In genomic region chr7:16213986-16214385, GRCm38 (mm10) we compare ENCODE assay signal across 25 mouse cellular contexts. TPM values are rescaled to one million over a fixed set of nuclear protein-coding genes. Genes with fewer than 3 reads are reported as not detected.
"Had no signal": no experiment of that assay in that cellular context is flagged by ENCODE, and none has a peak within 500 bp of the region (broad histone marks: within the 10 kb centered on the region; RNA-seq: fewer than 3 reads in every experiment).

No protein-coding gene starts in this region.

- H3K4me3 ChIP-seq: heart, adult 2 months; heart, embryonic 13.5 days; heart, embryonic 15.5 days; hindbrain, embryonic 12.5 days; intestine, embryonic 15.5 days; limb, embryonic 13.5 days; limb, embryonic 15.5 days; liver, embryonic 13.5 days had no signal

- H3K9me3 ChIP-seq: heart, embryonic 13.5 days; heart, embryonic 15.5 days; hindbrain, embryonic 12.5 days; intestine, embryonic 15.5 days; limb, embryonic 13.5 days; limb, embryonic 15.5 days; liver, embryonic 13.5 days had no signal

- ATAC-seq: hindbrain, embryonic 16.5 days; inflammation-experienced regulatory T-cells, adult 6 months; intestine, embryonic 15.5 days had no signal

- H3K4me2 ChIP-seq: heart, embryonic 11.5 days; heart, embryonic 13.5 days; heart, embryonic 15.5 days; hindbrain, embryonic 12.5 days; hindbrain, embryonic 14.5 days; intestine, embryonic 15.5 days; limb, embryonic 13.5 days; limb, embryonic 15.5 days; liver, embryonic 13.5 days had no signal

- H3K27ac ChIP-seq: heart, adult 2 months; heart, embryonic 13.5 days; heart, embryonic 15.5 days; hindbrain, embryonic 12.5 days; hindbrain, embryonic 14.5 days; intestine, embryonic 15.5 days; limb, embryonic 13.5 days; limb, embryonic 15.5 days; liver, embryonic 13.5 days had no signal

- H3K27me3 ChIP-seq: heart, embryonic 13.5 days; heart, embryonic 15.5 days; hindbrain, embryonic 12.5 days; intestine, embryonic 15.5 days; limb, embryonic 13.5 days; limb, embryonic 15.5 days; liver, embryonic 13.5 days had no signal

- H3K4me1 ChIP-seq: heart, embryonic 13.5 days; heart, embryonic 15.5 days; hindbrain, embryonic 12.5 days; intestine, embryonic 15.5 days; limb, embryonic 13.5 days; limb, embryonic 15.5 days; liver, embryonic 13.5 days had no signal

- H3K9ac ChIP-seq: heart, embryonic 13.5 days; heart, embryonic 15.5 days; hindbrain, embryonic 12.5 days; hindbrain, embryonic 14.5 days; intestine, embryonic 15.5 days; limb, embryonic 15.5 days; liver, embryonic 13.5 days had no signal

- DNase-seq: gastrocnemius, postnatal 14 days; gastrocnemius, postnatal 36 days; heart, adult 11 months; heart, adult 2 months; heart, postnatal 14 days; heart, postnatal 36 days; kidney, adult 18-20 months; kidney, adult 8-10 months; kidney, postnatal 14 days; kidney, postnatal 36 days; layer of hippocampus, adult 9-11 months; layer of hippocampus, postnatal 36 days; left cerebral cortex, postnatal 4 days; liver, embryonic 13.5 days had no signal

RNA-seq across cellular contexts. Expression of gene C5ar2, which starts 30.0 kb away (rescaled TPM):
- polyA plus RNA-seq: hindbrain, embryonic 12.5 days; hindbrain, embryonic 14.5 days; limb, embryonic 11.5 days had no signal
